Mouse (Mus musculus): ENCODE data around the gene Abi3bp. TPM values are rescaled to one million over a fixed set of nuclear protein-coding genes. Genes with fewer than 3 reads are reported as not detected.

The Abi3bp gene
- polyA plus RNA-seq, 1 experiment from 2014 or later, result 0.80 TPM

DNA sequence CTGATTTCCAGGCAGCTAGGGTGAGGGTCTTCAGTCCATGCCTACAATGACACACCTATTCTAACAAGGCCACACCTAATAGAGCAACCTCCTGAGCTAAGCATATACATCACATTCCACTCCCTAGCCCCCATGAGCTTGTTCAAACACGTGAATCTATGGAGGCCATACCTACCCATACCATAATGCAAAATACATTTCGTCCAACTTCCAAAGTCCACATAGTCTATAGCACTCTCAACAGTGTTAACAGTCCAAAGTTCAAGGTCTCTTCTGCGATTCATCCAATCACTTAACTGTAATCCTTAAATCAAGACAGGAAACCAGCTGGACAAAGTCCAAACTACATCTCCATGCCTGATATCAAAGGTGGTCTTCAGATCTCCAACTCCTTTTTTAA is 232.4 kb downstream of the Abi3bp start:
- Histone ChIP-seq H3K27me3 (no peaks in the 10 kb centered on the region), H3K9me3 (no peaks in the 10 kb centered on the region), H3K36me3 (peaks cover 59% of the 10 kb centered on the region), H3K4me2 (replicated peaks) (no peak overlapping the region), H3K4me1 (no peaks in the 10 kb centered on the region), H3K4me3 (no peak overlapping the region), H3K9ac (replicated peaks) (no peak overlapping the region), H3K27ac (replicated peaks) (no peak overlapping the region)
- 98% methylated on average over 3 of the region's 3 CpGs for WGBS
- no peak for ATAC-seq (ENCODE audit: low FRiP score, low read depth)

DNA sequence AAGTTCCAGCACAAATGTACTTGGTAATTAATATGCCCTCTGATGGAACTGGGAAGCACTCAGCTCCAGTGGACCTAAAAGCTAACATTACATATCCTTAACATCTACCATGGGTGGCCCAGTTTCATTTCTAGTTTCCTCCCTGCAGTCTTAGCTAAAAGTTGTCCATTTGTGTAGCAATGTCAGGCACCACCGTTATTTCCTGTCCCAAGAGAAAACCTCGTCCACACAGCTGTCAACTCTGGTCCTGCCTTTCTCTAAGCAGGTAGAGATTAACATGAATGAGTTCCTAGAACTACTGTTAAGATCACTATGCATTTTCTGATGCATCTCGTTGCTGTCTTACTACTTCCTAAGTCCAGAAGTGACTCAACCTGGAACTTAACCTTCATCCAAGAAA is 237.9 kb downstream of the Abi3bp start:
- H3K27ac ChIP-seq (replicated peaks), result no peak overlapping the region

DNA sequence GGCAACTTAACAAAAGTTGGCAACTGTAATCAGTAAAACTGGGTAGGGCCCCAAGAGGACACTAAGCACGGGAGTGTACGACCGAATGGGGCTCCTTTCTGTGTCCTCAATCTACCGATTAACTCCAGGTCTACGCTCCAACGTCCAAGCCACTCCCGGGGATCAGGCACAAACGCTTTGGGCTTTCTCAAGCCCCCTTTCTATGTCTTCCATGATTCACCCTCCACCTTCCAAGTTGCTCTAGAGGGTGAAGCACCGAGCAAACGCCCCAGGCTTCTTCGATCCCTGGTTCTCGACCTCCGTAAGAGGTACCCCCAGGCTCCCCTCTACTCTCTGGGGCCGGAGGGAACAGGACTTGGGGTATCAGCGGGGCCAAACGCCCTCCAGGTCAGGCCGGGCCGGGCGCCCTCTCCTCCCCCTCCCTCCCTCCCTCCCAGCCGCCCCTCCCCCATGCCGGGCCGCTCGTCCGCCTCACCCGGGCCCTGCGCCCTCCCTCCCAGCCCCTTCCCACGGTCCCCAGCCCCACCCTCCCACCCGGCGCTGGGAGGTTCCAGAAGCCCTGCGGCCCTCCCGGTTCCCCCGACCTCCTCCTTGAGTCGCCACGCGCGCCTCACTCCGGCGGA is 239.0 kb downstream of the Abi3bp start:
- H3K9ac ChIP-seq (replicated peaks), result peak overlapping the region; percentile 88
- H3K4me1 ChIP-seq, result peaks cover 14% of the 10 kb centered on the region
- under 1% methylated on average over 36 of the region's 38 CpGs for WGBS
- no peaks in the 10 kb centered on the region for H3K27me3 ChIP-seq
- peak; percentile 78 for ATAC-seq (ENCODE audit: low FRiP score, low read depth)
- peak overlapping the region; percentile 99 for H3K27ac ChIP-seq (replicated peaks)
- H3K36me3 ChIP-seq, result peaks cover 10% of the 10 kb centered on the region
- no peaks in the 10 kb centered on the region for H3K9me3 ChIP-seq
- peak overlapping the region; percentile 65 for H3K4me2 ChIP-seq (replicated peaks)
- peak overlapping the region; percentile 82 for H3K4me3 ChIP-seq

More for the DNA sequence above, 237.9 kb downstream of the Abi3bp start:
- Histone ChIP-seq H3K9ac (replicated peaks) (0 out of 2 replicates have a peak overlapping the region, but pooled peaks have one; percentile 88), H3K4me2 (replicated peaks) (peak overlapping the region; percentile 65), H3K36me3 (peaks cover 21% of the 10 kb centered on the region), H3K4me1 (peaks cover 14% of the 10 kb centered on the region), H3K9me3 (no peaks in the 10 kb centered on the region), H3K4me3 (peak overlapping the region; percentile 82), H3K27me3 (no peaks in the 10 kb centered on the region)
- WGBS, result 84% methylated on average over 3 of the region's 3 CpGs
- no peak for ATAC-seq (ENCODE audit: low FRiP score, low read depth)

DNA sequence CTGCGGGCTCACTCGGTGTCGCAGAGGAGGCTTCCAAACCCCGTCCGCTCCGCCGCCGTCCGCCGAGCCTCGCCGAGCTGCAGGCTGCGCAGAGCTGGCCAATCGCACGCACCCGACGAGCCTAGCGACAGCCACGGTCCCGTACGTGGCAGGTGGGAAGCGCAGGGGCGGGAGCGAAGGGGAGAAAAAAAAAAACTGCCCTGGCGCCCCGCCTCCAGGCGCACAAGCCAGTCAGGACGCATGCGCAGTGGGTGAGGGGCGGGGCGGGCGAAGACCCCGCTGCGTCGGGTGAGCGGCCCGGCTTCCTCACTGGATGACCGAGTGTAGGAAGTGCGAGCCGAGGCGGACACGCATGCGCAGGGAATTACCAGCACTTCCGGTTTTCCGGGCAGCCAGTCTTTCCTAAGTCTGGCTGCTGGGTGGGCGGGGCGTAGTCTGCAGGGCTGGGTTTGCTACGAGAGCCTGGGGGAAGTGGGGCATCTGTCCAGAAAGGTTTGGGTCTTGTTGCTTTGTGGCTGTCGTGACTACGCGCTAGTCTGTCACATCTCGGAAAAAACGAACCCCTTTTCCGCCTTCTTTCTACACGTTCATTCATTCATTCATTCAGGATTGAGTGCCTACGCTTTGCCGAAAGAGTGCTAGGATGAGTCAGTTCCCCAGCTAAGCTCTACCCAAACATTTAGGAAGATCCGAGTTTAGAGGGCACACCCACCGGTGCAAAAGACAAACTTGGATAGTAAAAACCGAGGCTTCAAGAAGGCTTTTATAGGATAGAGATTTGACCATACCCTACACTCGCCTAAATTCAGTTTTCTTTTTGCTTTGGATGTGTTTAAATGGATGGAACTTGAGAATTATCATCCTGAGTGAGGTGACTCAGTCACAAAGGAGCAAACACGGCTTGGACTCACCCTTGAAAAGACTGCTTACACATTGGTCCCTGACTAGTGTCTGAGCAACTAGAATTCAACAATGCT is 239.8 kb downstream of the Abi3bp start, which contains the start of gene Tfg:
Gene Tfg, minus strand, starts transcription at position 227 of the 977 bp plus-strand sequence.
- peaks cover 14% of the 10 kb centered on the region for H3K4me1 ChIP-seq
- peak within 1 kb of the TSS; percentile 65 for H3K4me2 ChIP-seq (replicated peaks)
- H3K36me3 ChIP-seq, result peaks cover 2% of the 10 kb centered on the region; the same call in 1 of the 2 replicates
- peak within 1 kb of the TSS; percentile 88 for H3K9ac ChIP-seq (replicated peaks)
- ATAC-seq (ENCODE audit: low FRiP score, low read depth), result peak; percentile 97
- no peaks in the 10 kb centered on the region for H3K27me3 ChIP-seq
- H3K9me3 ChIP-seq, result no peaks in the 10 kb centered on the region
- under 1% methylated on average over 62 of the region's 62 CpGs for WGBS
- H3K4me3 ChIP-seq, result peak within 1 kb of the TSS; percentile 82
- H3K27ac ChIP-seq (replicated peaks), result peak within 1 kb of the TSS; percentile 99

DNA sequence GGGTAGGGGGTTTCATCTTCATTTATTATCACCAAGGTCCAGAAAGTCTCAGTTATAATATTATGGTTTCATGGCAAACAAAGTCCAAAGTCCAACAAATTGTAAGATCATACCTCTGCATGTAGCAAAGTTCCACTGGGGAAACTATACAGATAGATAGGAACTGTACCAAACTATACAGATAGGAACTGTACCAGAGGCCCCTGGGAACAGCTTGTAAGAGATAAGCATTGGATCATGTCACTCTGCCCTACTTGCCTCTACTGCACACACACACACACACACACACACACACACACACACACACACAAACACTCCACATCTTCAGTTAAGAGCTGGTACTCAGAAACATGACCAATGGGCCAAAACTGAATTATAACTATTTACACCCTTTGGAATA is 241.4 kb downstream of the Abi3bp start:
- no peak for ATAC-seq (ENCODE audit: low FRiP score, low read depth)

DNA sequence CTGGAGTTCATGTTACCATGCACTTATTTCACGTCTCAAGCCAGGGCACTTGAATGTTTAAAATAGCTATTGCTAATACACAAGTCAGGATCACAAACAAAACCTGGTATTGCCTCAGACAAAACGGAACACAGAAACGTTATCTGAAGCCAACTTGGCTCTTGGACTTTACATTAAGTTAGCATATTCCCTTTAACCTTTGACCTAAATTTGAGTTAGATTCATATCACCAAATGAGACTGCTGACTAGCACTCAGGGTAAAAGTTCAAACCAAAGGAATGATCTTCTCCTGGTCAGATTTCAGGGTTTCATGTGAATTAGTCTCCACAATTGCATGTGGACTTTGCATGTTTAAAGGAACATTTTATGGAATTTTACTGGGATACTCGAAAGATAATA is 244.7 kb downstream of the Abi3bp start:
- Histone ChIP-seq H3K4me3 (no peak overlapping the region), H3K36me3 (no peaks in the 10 kb centered on the region), H3K9ac (replicated peaks) (no peak overlapping the region), H3K4me2 (replicated peaks) (no peak overlapping the region), H3K4me1 (0 out of 2 replicates have a peak, but pooled peaks cover 2% of the 10 kb centered on the region), H3K9me3 (no peaks in the 10 kb centered on the region), H3K27me3 (no peaks in the 10 kb centered on the region), H3K27ac (replicated peaks) (no peak overlapping the region)
- ATAC-seq (ENCODE audit: low FRiP score, low read depth), result no peak
- 78% methylated on average over 4 of the region's 4 CpGs for WGBS

More for the DNA sequence above, 241.4 kb downstream of the Abi3bp start:
- H3K9ac ChIP-seq (replicated peaks), result no peak overlapping the region
- no peak overlapping the region for H3K4me2 ChIP-seq (replicated peaks)
- H3K9me3 ChIP-seq, result no peaks in the 10 kb centered on the region
- no peaks in the 10 kb centered on the region for H3K27me3 ChIP-seq
- H3K36me3 ChIP-seq, result no peaks in the 10 kb centered on the region
- peaks cover 14% of the 10 kb centered on the region for H3K4me1 ChIP-seq
- no peak overlapping the region for H3K27ac ChIP-seq (replicated peaks)
- H3K4me3 ChIP-seq, result no peak overlapping the region

DNA sequence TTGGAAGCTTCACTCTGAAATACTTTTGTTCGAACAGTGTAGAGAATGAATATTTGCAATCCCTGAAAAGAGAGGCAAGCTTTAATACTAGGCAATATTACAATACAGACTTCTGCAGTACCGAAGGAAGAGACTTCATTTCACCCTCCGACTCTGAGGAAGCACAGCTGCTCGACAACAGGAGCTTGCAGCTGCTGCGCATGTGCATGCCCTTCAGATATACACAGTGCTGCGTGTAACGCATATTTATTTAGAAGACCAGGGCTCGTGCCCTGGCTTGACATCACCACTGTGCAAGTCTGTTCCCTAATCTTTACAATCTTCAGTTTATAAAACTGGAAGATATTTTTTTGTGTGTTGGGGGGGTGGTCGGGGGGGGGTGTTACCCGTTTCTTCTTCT is 247.2 kb downstream of the Abi3bp start:
- Histone ChIP-seq H3K27me3 (no peaks in the 10 kb centered on the region), H3K4me3 (no peak overlapping the region), H3K9me3 (no peaks in the 10 kb centered on the region), H3K9ac (replicated peaks) (no peak overlapping the region), H3K27ac (replicated peaks) (no peak overlapping the region), H3K4me1 (no peaks in the 10 kb centered on the region), H3K36me3 (no peaks in the 10 kb centered on the region), H3K4me2 (replicated peaks) (no peak overlapping the region)
- WGBS, result 85% methylated on average over 10 of the region's 10 CpGs
- no peak for ATAC-seq (ENCODE audit: low FRiP score, low read depth)

DNA sequence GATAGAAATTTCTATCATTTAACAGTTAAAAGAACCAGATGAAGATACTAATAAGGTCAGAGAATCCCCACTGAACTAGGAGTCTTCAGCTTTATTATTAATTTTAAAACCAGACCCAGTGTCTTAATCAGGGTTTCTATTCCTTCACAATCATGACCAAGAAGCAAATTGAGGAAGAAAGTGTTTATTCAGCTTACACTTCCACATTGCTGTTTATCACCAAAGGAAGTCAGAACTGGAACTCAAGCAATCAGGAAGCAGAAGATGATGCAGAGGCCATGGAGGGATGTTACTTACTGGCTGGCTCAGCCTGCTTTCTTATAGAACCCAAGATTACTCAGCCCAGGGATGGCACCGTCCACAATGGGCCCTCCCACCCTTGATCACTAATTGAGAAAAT is 251.4 kb downstream of the Abi3bp start:
- Histone ChIP-seq H3K4me3 (no peak overlapping the region), H3K9ac (replicated peaks) (no peak overlapping the region), H3K4me2 (replicated peaks) (no peak overlapping the region), H3K27me3 (no peaks in the 10 kb centered on the region), H3K36me3 (no peaks in the 10 kb centered on the region), H3K27ac (replicated peaks) (no peak overlapping the region), H3K9me3 (no peaks in the 10 kb centered on the region), H3K4me1 (no peaks in the 10 kb centered on the region)
- ATAC-seq (ENCODE audit: low FRiP score, low read depth), result no peak
- WGBS, result 21% methylated on average over 1 of the region's 1 CpGs

Other genes starting within 250 kb of the Abi3bp start
- 177 and 181 TPM in 2 replicates for gene Tfg, start 239.6 kb downstream of the Abi3bp start, polyA plus RNA-seq (2016; fragmentation: Nextera tagmentation; extraction: Ambion mirVana)

All from midbrain, embryonic 12.5 days (tissue).